Mouse (Mus musculus): ENCODE results near the gene Slc25a42. TPM values are rescaled to one million over a fixed set of nuclear protein-coding genes. Genes with fewer than 3 reads are reported as not detected.
A peak's percentile ranks its signal among the peaks of the same experiment; 100 is the strongest.

The Slc25a42 gene
- polyA plus RNA-seq, 1 experiment from 2014 or later, result 7.1 TPM

DNA sequence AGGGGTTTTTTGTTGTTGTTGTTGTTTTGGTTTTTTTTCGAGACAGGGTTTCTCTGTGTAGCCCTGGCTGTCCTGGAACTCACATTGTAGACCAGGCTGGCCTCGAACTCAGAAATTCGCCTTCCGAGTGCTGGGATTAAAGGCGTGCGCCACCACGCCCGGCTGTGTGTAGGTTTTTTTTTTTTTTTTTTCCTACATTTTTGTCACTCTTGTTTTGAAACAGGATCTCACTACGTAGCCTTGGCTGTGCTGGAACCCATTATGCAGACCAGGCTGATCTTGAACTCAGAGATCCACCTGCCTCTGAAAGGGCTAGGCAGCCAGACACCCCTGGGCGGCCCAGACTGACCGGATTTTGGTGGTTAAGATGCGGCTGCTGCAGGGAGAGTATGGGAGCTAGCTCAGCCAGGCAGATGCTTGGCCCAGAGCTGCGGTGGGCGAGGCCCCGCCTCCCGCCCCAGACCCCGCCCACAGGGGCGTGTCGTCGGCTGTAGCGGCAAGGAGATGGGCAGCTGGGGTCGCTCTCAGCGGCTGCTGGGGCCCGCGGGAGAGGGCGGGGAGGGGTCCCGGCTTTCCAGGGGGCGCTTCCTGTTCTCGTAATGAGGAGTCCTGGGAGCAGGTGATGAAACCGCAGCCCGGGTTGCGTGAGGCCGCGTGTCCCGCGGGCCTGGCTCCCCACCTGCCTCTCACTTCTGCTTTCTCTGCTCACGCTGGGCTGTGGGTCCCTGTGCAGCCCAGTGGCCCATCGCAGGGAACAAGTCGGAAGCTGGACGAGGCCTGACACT, 53.8 kb downstream of the Slc25a42 start:
- peak; percentile 87 for ATAC-seq (replicated peaks; ENCODE audit: low FRiP score)
- Histone ChIP-seq H3K4me1 (replicated peaks; ENCODE audit: control insufficient read depth, insufficient read depth, low read length) (peaks cover 3% of the 10 kb centered on the region; the same call in 1 of the 2 replicates), H3K4me3 (ENCODE audit: low read depth, low read length) (peak overlapping the region; percentile 65), H3K27me3 (replicated peaks; ENCODE audit: control insufficient read depth, insufficient read depth, low read length) (peaks cover 11% of the 10 kb centered on the region; the same call in 1 of the 2 replicates), H3K9me3 (ENCODE audit: control insufficient read depth, low read length) (no peaks in the 10 kb centered on the region), H3K27ac (ENCODE audit: low read depth, low read length) (peak overlapping the region; percentile 25; the same call in 1 of the 2 replicates), H3K4me2 (peak overlapping the region; percentile 93), H3K36me3 (ENCODE audit: control insufficient read depth, insufficient read depth, low read length) (no peaks in the 10 kb centered on the region), H3K9ac (ENCODE audit: low read depth, low read length) (peak overlapping the region; percentile 64)
- peak; percentile 88 for DNase-seq (ENCODE audit: low spot score)
- WGBS, result 11% methylated on average over 40 of the region's 40 CpGs

DNA sequence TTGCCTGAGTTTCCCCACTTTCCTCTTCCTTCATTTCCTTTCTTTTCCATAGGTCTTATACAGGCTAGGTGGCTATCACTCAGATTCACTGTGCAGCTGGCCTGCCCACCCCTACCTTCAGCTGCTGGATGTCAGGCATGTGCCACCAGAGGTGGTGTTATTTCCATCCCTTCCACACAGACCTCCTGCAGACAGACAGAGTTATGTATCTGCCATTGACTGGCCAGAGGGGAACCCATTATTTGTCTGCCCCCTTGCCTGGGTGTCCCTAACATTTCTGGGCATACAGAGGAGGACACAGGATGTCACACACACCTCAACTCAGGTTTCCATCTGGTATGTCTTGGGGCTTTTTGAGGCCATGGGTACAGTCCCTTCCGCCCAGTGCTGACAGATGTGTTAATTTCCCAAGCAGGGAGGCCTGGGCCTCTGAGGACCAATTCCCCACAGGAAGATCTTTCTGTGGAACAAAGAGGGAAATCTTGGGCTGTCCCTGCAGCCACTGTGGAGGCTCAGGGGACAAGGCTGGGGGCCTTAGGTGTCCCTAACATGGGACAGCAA, 54.8 kb downstream of the Slc25a42 start:
- WGBS, result 83% methylated on average over 1 of the region's 1 CpGs

DNA sequence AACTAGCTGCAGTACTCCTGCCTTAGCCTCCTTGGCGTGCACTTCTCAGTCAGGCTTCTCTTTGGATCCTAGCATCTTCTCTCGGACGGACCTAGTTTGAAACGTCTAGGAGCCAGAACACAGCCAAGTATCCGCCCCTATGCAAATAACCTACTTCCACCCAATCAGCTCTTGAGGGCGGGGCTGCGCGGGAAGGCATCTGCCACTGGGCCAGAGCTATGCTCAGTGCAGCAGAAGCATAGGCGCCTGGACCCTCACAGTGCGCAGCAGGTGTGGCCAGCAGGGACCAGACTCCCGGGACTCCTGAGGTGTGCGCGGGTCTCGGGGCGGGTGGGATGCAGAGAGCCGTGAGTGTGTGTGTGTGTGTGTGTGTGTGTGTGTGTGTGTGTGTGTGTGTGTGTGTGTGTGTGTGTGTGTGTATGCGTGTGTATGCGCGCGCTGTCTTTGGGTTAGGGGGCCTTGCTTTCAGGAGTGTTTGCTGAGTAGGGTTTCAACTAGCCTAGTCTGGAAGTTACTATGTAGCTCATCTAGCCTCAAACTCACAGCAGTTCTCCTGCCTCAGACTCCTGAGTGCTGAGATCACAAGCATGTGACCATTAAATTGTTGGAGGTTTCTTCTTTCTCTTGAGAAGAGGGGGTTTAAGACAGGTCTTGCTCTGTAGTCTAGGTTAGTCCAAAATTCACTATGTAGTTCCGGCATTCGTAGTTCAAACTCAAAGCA, 59.4 kb downstream of the Slc25a42 start:
- ATAC-seq (replicated peaks; ENCODE audit: low FRiP score) (peak; percentile 96), DNase-seq (ENCODE audit: low spot score) (peak; percentile 71)
- Histone ChIP-seq H3K4me2 (peak overlapping the region; percentile 55), H3K27ac (ENCODE audit: low read depth, low read length) (no peak overlapping the region), H3K27me3 (replicated peaks; ENCODE audit: control insufficient read depth, insufficient read depth, low read length) (peaks cover 16% of the 10 kb centered on the region; the same call in 1 of the 2 replicates), H3K4me3 (ENCODE audit: low read depth, low read length) (0 out of 2 replicates have a peak overlapping the region, but pooled peaks have one; percentile 9), H3K9me3 (ENCODE audit: control insufficient read depth, low read length) (no peaks in the 10 kb centered on the region), H3K9ac (ENCODE audit: low read depth, low read length) (no peak overlapping the region), H3K36me3 (ENCODE audit: control insufficient read depth, insufficient read depth, low read length) (no peaks in the 10 kb centered on the region), H3K4me1 (replicated peaks; ENCODE audit: control insufficient read depth, insufficient read depth, low read length) (peaks cover 4% of the 10 kb centered on the region)
- 16% methylated on average over 22 of the region's 22 CpGs for WGBS

More for the DNA sequence above, 54.8 kb downstream of the Slc25a42 start:
- DNase-seq (ENCODE audit: low spot score) (no peak), ATAC-seq (replicated peaks; ENCODE audit: low FRiP score) (no peak)
- no peaks in the 10 kb centered on the region for H3K36me3 ChIP-seq (ENCODE audit: control insufficient read depth, insufficient read depth, low read length)
- no peak overlapping the region for H3K27ac ChIP-seq (ENCODE audit: low read depth, low read length)
- peaks cover 4% of the 10 kb centered on the region for H3K4me1 ChIP-seq (replicated peaks; ENCODE audit: control insufficient read depth, insufficient read depth, low read length)
- no peak overlapping the region for H3K4me2 ChIP-seq
- no peaks in the 10 kb centered on the region for H3K9me3 ChIP-seq (ENCODE audit: control insufficient read depth, low read length)
- H3K4me3 ChIP-seq (ENCODE audit: low read depth, low read length), result no peak overlapping the region
- no peak overlapping the region for H3K9ac ChIP-seq (ENCODE audit: low read depth, low read length)
- peaks cover 11% of the 10 kb centered on the region; the same call in 1 of the 2 replicates for H3K27me3 ChIP-seq (replicated peaks; ENCODE audit: control insufficient read depth, insufficient read depth, low read length)

DNA sequence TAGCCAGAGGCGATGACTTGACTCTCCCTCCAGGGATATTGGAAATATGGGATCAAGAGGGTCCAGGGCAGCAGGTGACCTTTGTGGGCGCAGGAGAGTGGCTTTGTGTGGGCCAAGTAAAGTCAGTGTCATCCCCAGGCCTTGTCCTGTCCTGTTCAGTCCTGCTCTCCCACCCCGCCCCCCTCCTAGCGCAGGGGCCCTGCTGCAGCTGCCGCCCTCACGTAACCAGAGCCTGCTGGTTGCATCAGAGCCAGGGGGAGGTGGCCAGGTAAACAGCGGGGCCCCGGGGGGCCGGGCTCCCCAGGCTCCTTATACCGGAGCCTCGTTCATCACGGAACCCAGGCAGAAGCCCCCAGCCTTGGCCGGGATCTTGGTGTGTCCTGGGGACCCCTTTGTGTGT, 61.9 kb downstream of the Slc25a42 start:
- no peaks in the 10 kb centered on the region for H3K9me3 ChIP-seq (ENCODE audit: control insufficient read depth, low read length)
- ATAC-seq (replicated peaks; ENCODE audit: low FRiP score) (no peak), DNase-seq (ENCODE audit: low spot score) (peak; percentile 53)
- peaks cover 11% of the 10 kb centered on the region; the same call in 1 of the 2 replicates for H3K27me3 ChIP-seq (replicated peaks; ENCODE audit: control insufficient read depth, insufficient read depth, low read length)
- H3K27ac ChIP-seq (ENCODE audit: low read depth, low read length), result no peak overlapping the region
- peaks cover 6% of the 10 kb centered on the region; the same call in 1 of the 2 replicates for H3K36me3 ChIP-seq (ENCODE audit: control insufficient read depth, insufficient read depth, low read length)
- H3K4me2 ChIP-seq, result peak overlapping the region; percentile 18
- 24% methylated on average over 13 of the region's 13 CpGs for WGBS
- peaks cover 3% of the 10 kb centered on the region; the same call in 1 of the 2 replicates for H3K4me1 ChIP-seq (replicated peaks; ENCODE audit: control insufficient read depth, insufficient read depth, low read length)
- H3K4me3 ChIP-seq (ENCODE audit: low read depth, low read length), result no peak overlapping the region
- H3K9ac ChIP-seq (ENCODE audit: low read depth, low read length), result no peak overlapping the region

DNA sequence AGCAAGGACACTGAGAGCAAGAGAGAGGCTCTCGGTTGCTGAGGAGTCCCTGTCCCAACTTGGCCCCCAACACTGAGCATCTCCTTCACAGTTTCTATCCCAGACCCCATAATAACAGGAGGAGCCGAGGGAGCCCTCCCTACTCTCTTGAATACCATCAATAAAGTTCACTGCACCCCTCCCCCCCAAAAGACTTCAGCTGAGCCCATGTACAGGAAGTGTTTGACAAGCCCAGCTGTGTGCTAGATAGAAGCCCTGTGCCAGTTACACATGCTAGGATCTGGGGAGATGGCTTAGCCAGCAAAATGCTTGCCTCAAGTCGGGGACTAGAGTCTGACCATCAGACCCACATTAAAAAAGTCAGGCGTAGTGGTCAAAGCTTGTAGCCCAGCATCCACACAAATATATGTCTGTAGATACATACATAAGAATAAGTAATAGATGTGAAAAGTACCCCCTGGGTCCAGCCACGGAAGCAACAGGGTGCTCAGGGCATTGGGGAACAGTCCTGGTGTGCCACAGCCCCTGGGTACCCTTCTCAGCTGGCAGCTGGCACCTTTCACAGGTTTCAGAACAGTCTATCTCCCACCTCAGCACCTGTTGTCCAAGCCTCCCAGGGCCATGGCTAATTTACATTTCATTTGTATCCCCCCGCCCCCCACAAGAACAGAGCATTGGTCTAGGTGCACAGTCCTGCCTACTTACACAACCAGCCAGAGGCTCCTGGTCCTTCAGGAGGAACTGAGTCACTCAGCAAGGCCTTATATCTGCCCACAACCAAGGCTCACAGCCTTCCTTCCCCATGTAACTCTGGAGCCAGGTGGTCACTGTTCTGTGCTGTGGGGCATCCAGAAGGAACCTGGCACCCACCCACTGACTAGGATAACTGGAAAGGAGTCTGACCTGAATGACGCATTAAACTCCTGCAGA, 64.2 kb downstream of the Slc25a42 start:
- Histone ChIP-seq H3K27me3 (replicated peaks; ENCODE audit: control insufficient read depth, insufficient read depth, low read length) (peaks cover 5% of the 10 kb centered on the region; the same call in 1 of the 2 replicates), H3K4me2 (no peak overlapping the region), H3K9me3 (ENCODE audit: control insufficient read depth, low read length) (no peaks in the 10 kb centered on the region), H3K9ac (ENCODE audit: low read depth, low read length) (no peak overlapping the region), H3K4me3 (ENCODE audit: low read depth, low read length) (no peak overlapping the region), H3K27ac (ENCODE audit: low read depth, low read length) (no peak overlapping the region), H3K4me1 (replicated peaks; ENCODE audit: control insufficient read depth, insufficient read depth, low read length) (peaks cover 3% of the 10 kb centered on the region; the same call in 1 of the 2 replicates), H3K36me3 (ENCODE audit: control insufficient read depth, insufficient read depth, low read length) (peaks cover 12% of the 10 kb centered on the region)
- ATAC-seq (replicated peaks; ENCODE audit: low FRiP score) (no peak), DNase-seq (ENCODE audit: low spot score) (no peak)
- 73% methylated on average over 7 of the region's 7 CpGs for WGBS

DNA sequence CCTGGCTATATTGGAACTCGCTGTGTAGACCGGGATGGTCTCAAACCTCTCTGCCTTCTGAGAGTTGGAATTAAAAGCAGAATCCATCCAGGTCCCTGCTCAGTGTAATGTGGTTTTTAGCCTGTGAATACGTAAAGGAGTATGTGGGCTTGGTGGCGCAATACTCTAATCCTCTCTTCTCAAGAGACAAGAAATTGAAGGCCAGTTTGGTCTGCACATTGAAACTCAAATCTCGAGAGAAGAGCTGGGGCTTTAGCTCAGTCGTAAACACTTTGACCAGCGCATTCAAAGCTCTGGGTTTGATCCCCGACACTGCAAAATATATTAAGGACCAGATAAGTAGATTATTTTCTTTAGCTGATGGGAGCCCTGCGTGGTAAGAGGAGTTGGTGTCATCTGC, 72.1 kb downstream of the Slc25a42 start:
- peak overlapping the region; percentile 88 for H3K4me3 ChIP-seq (ENCODE audit: low read depth, low read length)
- peak overlapping the region; percentile 79 for H3K27ac ChIP-seq (ENCODE audit: low read depth, low read length)
- WGBS, result 9% methylated on average over 9 of the region's 9 CpGs
- DNase-seq (ENCODE audit: low spot score) (no peak), ATAC-seq (replicated peaks; ENCODE audit: low FRiP score) (no peak; the same call in 1 of the 2 replicates)
- H3K4me1 ChIP-seq (replicated peaks; ENCODE audit: control insufficient read depth, insufficient read depth, low read length), result peaks cover 13% of the 10 kb centered on the region
- H3K4me2 ChIP-seq, result peak overlapping the region; percentile 83
- no peaks in the 10 kb centered on the region for H3K27me3 ChIP-seq (replicated peaks; ENCODE audit: control insufficient read depth, insufficient read depth, low read length)
- H3K9me3 ChIP-seq (ENCODE audit: control insufficient read depth, low read length), result no peaks in the 10 kb centered on the region
- peaks cover 15% of the 10 kb centered on the region for H3K36me3 ChIP-seq (ENCODE audit: control insufficient read depth, insufficient read depth, low read length)
- H3K9ac ChIP-seq (ENCODE audit: low read depth, low read length), result peak overlapping the region; percentile 68

DNA sequence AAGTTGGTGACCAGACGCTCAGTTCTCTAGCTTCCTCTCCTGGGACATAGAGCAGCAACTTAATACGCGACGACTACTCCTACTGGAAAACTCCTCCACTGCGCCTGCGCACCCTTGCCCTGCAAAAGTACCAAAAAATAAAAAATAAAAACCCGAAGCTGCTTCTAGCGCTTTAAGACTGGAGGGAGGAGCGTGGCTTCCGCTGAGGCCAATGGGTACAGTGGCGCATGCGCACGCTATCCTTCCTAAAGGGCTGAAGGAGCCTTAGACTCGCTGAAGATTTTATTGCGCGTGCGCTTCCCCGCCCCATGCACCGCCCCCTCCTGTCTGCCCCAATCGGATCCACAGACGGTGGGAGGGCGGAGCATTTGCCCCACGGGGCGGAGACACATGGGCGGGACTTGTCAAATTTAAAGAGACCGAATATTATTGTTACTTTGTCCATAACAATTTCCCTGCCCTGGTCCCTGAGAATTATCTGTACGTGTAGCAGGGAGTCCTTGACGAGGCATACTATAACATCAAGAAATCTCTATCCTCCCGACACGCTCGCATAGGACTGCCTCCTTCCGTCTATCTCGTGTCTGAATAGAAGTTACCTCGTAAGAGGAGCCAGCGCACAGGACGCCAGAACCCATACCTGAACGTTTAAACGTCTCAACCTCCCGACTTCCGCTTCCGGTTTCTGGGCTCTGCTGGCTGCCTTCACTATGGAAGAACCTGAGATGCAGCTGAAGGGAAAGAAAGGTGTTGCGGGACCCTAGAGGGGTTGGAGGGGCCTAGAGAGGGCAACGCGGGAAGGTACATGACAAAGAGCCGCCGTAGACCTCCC, 72.9 kb downstream of the Slc25a42 start, which contains the start of the genes Rfxank, Borcs8 and Mef2b:
Gene Rfxank, minus strand, starts transcription at position 129 of the 832 bp plus-strand sequence.
Gene Borcs8, plus strand, starts transcription at position 474 of the 832 bp plus-strand sequence.
Gene Mef2b, plus strand, starts transcription at position 686 of the 832 bp plus-strand sequence.
- H3K27ac ChIP-seq (ENCODE audit: low read depth, low read length), result peak within 1 kb of the TSS; percentile 79
- H3K27me3 ChIP-seq (replicated peaks; ENCODE audit: control insufficient read depth, insufficient read depth, low read length), result no peaks in the 10 kb centered on the region
- peak within 1 kb of the TSS; percentile 68 for H3K9ac ChIP-seq (ENCODE audit: low read depth, low read length)
- H3K36me3 ChIP-seq (ENCODE audit: control insufficient read depth, insufficient read depth, low read length), result peaks cover 12% of the 10 kb centered on the region; the same call in 1 of the 2 replicates
- H3K9me3 ChIP-seq (ENCODE audit: control insufficient read depth, low read length), result no peaks in the 10 kb centered on the region
- ATAC-seq (replicated peaks; ENCODE audit: low FRiP score), result peak; percentile 96
- DNase-seq (ENCODE audit: low spot score), result peak; percentile 97
- H3K4me2 ChIP-seq, result peak within 1 kb of the TSS; percentile 83
- WGBS, result under 1% methylated on average over 46 of the region's 46 CpGs
- peak within 1 kb of the TSS; percentile 88 for H3K4me3 ChIP-seq (ENCODE audit: low read depth, low read length)
- H3K4me1 ChIP-seq (replicated peaks; ENCODE audit: control insufficient read depth, insufficient read depth, low read length), result peaks cover 13% of the 10 kb centered on the region
